Mouse (Mus musculus) spleen, adult 2 months (tissue): ENCODE measurements around the gene D930048N14Rik.

ENCODE experiments used
- CTCF ChIP-seq: fragments of 200-500 bp; IDR thresholded peaks from 2 replicates; pipeline ENCODE4 v1.5.1; 2011; ENCODE audit warnings: mild to moderate bottlenecking, inconsistent platforms; ENCODE audit not compliant: insufficient read depth, insufficient read length, insufficient replicate concordance; ENCODE audit errors: extremely low read depth
- POLR2A ChIP-seq: fragments of 200-500 bp; IDR thresholded peaks from 2 replicates; pipeline ENCODE4 v1.6.1; 2011; ENCODE audit warnings: low read depth, low read length, inconsistent platforms

GRCm38 (mm10) chr11:51635525-51636322, 15.0 kb upstream of the D930048N14Rik start, which contains the start of gene Rmnd5b:
- TF ChIP-seq POLR2A (peak; percentile 39; the same call in 1 of the 2 replicates), CTCF (no peak)
